Mouse (Mus musculus) ES-Bruce4 (cell line): ENCODE data around the gene Gskip.

Source experiments
- CTCF ChIP-seq: IDR thresholded peaks from one replicate; pipeline ENCODE4 v1.8.1; 2011; ENCODE audit warnings: low read depth, low read length
- EP300 ChIP-seq: IDR thresholded peaks from 2 replicates; pipeline ENCODE4 v1.6.1; 2011; ENCODE audit warnings: low read depth, low read length; ENCODE audit not compliant: insufficient read depth

DNA sequence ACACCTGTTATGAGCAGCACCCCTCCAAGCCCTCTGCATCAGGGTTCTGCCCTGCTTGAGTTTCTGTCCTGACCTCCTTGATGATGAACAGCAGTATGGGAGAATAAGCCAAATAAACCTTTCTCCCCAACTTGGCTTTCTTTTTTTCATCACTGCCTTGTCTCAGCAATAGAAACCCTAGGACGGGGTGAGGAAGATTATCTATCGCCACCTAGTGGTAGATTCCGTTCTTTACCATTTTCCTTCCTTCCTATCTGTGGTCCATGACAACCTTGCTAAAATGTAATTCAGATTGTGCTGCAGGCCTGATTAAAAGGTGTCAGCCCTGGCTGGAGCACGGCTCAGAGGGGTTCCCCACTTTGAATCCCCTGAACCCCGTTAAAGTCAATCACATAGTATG, 38.0 kb downstream of the Gskip start:
- TF ChIP-seq EP300, result no peak
- peak; percentile 37 for TF ChIP-seq CTCF
